Mouse (Mus musculus) inflammation-experienced regulatory T-cells, adult 16 weeks (primary cell): Measurements from ENCODE around the gene Mblac2. TPM values are rescaled to one million over a fixed set of nuclear protein-coding genes. Genes with fewer than 3 reads are reported as not detected.

Experiments used
- polyA plus RNA-seq: library from polyadenylated mRNA; unstranded; fragments of 100-300 nt; shearing (Covaris generic); gene quantifications from one replicate; pipeline ENCODE4 v1.2.1, GENCODE M21; 2017

Gene Mblac2
- polyA plus RNA-seq, result 19.5 TPM

DNA sequence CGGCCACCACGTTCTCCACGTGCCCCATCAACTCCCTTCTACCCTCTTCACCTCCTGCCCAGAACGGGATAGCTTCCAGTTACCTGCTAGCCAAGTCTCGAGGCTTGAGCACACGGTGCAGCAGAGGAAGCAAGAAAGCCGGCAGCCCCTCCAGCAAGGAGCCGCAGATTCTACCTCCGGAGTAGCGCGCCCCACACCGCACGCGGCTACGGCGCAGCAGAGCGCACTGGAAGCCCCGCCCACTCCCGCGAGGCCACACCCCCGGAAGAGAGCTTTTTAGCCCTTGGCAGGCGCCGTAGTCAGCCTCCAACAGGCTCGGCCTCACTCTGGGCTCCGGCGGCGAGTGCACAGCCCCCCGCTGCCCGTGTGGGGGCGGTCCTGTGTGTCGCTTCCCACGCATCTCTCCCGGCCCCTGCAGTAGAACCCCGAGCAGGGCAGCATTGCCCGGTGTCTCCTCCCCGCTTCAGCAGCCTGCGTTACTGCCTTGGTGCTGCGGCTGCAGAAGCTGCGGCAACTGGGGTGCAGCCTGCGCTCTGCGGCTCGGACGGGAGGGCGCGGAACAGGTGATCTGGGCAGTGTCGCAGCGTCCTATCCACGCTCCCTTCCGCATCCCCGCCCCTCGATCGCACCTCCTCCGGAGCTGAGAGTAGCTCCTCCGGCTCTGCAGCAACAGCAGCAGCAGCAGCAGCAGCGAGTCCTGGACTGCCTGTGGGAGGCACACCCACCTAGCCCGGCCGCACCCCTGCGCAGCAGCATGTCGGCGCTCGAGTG, at the start of gene Mblac2, which contains the start of gene Polr3g:
TSS of gene Mblac2 (plus strand) at position 567 of the 771 bp plus-strand sequence.
TSS of gene Polr3g (minus strand) at position 239 of the 771 bp plus-strand sequence.

DNA sequence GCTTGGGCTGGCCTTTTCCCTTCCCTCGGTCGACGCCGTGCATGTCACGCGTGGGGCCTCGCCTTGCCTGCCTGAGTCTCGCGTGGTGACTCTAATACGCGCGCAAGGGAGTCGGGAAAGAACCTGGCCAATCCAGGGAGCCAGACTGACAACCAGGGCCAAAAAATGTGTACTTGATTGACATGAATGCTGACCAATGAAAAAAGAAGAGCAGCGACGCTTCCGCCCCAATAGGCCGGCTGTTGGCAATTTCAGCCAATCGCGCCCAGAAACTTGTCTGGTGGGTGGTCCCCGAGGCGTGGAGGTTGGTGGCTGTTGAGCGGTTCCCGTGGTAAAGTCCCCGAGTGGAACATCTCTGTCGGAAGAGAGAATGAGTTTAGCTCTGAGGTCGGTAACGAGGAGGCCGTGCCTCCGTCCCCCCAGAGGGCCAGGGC, 71.8 kb downstream of the Mblac2 start, which contains the start of gene Cetn3:
TSS of gene Cetn3 (plus strand) at position 107 of the 434 bp plus-strand sequence.

Other genes starting within 250 kb of the Mblac2 start
- 1.2 TPM for gene Adgrv1, start 78.2 kb upstream of the Mblac2 start, polyA plus RNA-seq
- gene Lysmd3, start 53.7 kb upstream of the Mblac2 start, polyA plus RNA-seq, result 19.7 TPM
- gene Polr3g, start 328 bp upstream of the Mblac2 start, polyA plus RNA-seq, result 19.0 TPM
- 186 TPM for gene Cetn3, start 71.7 kb downstream of the Mblac2 start, polyA plus RNA-seq